Mouse (Mus musculus): ENCODE measurements around the gene Gm128. TPM values are rescaled to one million over a fixed set of nuclear protein-coding genes. Genes with fewer than 3 reads are reported as not detected.
A peak's percentile ranks its signal among the peaks of the same experiment; 100 is the strongest.
"Not testable (repeated sequence)": the region's sequence is repeated elsewhere in the genome, so short reads cannot be mapped to it uniquely, and the experiment has no call there.

The Gm128 gene
- polyA plus RNA-seq, 3 experiments from 2014 or later: 0.49 to 0.94 (median 0.85) TPM

DNA sequence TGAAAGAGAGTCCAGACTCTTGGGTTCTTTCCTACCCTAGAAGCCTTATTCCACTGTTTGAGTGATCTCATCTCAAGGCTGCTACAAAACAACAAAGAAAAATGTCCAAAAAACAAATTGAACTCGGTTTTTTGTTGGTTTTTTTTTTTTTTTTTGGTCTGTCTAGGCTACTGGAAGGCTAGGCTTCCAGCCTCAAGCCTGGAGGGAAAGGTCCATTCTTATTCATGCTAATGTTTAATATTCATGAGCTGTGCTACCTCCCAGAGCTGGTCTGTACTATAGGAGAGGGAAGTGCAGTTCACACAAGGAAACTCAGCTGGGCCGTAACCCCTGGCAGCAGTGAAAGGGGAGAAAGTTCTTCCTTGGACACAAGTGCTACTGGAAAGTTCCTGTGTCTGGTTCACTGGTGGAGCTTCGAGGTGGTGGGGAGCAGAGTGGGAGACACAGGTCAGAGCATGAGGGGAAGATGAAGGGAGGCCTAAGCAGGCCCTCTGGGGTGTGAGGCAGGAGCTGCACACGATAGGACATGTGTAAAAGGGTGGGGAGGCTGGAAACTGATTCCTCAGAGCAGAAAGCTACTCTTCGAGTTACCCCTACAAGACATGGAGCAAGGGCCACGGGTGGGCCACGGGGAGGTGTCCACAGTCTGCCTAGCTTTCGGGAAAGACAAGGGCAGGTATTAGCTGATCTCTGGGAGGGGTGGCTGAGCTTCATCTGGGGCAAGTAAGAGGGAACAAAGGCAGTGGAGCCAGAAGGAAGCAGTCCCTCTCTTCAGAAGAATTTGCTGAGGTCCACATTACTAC lies 10.7 kb downstream of the Gm128 start:
- no peak for ATAC-seq

DNA sequence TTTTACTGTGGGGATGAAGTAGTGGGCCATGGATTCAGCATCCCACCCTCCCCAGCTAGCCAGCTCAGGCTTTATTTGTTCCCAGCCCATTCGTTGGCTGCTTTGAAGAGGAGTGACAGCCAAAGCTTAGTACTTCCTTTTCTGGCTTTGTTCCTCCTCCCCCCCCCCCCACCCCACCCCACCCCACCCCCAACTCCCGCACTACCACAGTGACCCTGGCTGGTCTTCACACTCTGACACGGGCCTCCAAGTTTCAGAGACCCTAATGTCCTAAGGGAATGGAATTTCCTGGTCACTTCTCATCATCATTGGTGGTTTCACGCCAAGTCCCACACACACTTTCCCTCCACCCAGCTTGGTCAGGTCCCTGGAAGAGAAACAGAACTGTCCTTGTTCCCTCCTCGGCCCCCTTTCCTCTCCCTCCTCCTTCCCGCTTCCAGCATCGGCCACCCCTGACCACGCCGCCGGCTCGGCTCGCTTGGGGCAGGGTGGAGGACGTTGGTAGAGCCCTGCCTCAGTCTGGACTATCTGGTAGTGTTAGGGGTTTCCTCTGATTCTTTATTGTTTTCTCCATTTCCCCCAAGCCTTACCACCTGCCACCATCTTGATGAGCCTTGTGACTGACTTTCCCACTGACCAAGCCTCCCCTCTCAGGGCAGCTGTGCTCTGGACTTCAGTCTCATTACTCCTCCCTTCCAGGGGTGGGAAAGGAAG lies 11.5 kb downstream of the Gm128 start:
- ATAC-seq: no peak

DNA sequence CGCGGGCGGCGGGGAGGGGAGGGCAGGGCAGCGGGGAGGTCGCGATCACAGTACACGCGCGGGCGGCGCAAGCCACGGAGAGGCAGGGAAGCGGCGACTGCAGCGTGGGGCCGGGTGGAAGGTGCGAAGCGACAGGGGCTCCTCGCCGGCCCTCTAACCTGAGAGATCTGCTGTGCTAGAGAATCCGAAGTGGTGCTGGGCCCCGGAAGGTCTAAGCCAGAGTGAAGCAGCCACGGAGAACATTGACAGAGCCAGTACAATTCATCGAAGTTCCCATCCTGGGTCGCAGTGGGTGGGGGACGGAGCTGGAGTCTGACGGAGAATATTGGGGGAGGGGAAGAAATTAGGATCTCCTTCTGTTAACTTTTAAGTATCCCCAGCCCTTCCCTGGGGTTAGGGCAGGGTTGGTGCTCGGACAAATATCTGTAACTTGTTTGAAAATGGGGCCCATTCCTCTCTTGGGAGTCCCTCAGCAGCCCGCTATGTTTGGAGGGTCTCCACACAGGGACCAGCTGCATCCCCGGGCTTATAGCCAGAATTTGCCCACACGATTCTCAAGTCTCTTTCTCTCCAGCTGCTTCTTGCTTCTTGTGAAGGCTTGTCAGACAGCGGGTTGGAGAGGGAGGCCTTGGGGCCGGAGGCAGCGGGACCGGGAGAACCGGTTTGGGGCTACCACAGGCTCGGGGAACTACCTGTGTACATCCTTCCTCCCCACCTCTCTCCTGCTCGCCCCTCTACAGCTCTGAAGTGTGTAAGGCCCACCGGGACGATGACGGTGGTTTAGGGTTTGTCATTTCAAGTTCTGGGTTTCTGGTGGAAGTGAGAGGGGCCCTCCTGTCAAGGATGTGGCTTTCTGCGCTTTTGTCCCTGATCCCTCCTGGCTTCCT lies 12.3 kb downstream of the Gm128 start:
- peak; percentile 20 for ATAC-seq

GRCm38 (mm10) chr3:95228148-95228893 lies 13.1 kb downstream of the Gm128 start, which contains the start of gene Cdc42se1:
Gene Cdc42se1 (plus strand): TSS chr3:95228732.
- ATAC-seq: peak; percentile 78

DNA sequence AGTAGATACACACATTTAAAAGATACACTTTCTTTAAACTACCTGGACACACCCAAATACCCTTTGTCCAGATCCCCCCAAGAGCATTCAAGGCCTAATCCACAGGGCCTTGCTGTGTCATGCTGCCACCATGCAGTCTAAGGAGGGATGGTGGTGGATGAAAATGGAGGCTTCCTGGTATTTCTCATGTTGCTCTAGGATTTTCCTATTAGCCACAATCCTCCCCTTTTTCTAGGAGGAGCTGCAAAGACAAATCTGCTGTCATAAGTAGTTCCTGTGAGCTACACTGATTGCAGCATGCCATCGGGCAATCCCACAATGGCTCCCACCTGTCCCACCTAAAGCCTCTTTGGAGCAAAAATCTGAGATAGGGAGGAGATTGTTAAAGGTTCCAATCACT lies 14.2 kb downstream of the Gm128 start:
- no peak for ATAC-seq

DNA sequence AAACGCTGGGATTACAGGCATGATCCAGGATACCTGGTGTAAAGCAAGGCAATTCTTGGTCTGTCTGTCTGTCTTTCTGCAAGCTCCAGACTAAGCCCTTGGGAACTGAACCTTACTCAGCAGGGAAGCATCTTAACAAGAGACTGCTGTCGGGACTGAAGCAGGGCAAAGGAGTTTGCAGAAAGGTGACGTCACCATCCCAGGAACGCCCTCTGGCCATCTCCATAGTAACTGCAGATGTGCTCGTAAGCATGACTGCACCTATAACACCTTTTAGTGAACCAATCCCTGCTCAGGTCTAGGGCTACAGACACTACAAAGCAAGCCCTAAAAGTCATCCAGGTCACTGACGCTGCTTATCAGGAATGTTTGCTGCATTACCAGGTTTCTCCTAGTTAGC lies 17.1 kb downstream of the Gm128 start:
- ATAC-seq: no peak

GRCm38 (mm10) chr3:95223041-95223440 lies 18.4 kb downstream of the Gm128 start:
- no peak for ATAC-seq

GRCm38 (mm10) chr3:95218466-95219137 lies 22.8 kb downstream of the Gm128 start:
- no peak for ATAC-seq

DNA sequence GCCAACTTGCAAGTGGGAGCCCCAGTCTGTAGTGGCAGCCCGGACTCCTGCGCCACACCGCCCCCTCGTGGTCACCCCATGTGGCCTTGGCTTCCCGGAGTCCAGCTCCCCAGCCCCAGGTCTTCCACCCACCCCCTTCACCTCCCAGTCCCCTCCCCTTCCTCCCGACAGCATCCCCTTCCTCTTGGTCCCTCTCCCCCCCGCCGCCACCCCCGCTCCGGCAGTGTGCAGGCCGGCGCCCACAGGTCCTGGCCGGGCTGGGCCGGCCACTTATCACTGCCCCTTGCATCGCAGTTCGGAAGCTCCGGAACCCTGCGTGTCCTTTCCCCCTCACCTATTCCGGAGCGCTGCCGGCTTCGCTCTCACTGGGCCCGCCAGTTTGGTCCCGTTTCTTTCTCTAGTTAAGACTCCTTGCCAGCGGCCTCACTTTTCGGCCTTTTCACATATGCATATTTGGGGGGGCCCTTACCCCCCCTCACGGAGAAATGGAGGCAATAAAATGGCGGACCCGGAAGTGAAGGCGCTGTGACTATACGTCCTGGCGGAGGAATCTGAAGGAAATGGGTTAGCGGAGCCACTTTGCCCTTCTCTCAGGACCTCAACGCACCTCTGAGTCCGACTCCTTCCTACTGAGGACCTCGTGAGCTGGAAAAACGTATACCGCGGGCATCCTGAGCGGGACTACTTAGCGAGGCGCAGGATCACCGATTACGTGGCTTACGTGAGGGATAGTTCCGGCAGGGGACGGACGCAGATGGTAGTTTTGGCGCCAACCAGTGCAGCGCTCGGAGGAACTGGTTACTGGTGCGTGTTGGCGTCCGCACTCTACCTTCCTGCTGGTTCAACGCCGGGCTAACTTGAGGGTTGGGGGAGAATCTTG lies 23.9 kb downstream of the Gm128 start, which contains the start of gene Gabpb2:
TSS of gene Gabpb2 (minus strand) at position 662 of the 880 bp plus-strand sequence.
- ATAC-seq: peak; percentile 86

GRCm38 (mm10) chr3:95216655-95217254 lies 24.6 kb downstream of the Gm128 start:
- no peak for ATAC-seq

GRCm38 (mm10) chr3:95213609-95213975 lies 27.8 kb downstream of the Gm128 start:
- no peak for ATAC-seq

DNA sequence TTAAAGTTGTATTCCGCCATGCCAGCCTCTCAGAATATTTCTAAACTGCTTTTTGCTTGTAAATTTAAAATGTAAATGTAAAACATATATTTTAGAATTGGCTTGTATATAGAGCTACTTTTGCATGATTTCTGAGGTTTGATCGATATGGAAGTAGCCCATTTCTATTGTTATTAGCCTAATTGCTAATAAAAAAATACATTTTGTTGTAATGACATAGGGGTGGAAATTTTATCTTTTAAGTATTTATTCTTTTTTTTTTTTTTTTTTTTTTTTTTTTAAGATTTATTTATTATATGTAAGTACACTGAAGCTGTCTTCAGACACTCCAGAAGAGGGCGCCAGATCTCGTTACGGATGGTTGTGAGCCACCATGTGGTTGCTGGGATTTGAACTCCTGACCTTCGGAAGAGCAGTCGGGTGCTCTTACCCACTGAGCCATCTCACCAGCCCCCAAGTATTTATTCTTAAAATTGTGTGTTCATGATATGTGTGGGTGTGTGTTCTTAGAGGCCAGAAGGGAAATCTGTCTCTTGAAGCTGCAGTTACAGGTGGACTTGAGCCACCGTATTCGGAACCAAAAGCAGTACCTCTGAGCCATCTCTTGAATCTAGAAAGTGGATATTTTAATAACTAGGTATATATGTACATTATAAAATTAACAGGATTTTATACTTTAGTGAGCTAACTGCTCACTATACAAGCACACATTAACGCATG lies 28.3 kb downstream of the Gm128 start:
- ATAC-seq: not testable (repeated sequence)

- ATAC-seq: no peak
Measured at GRCm38 (mm10) chr3:95210585-95210984, 30.8 kb downstream of the Gm128 start.

DNA sequence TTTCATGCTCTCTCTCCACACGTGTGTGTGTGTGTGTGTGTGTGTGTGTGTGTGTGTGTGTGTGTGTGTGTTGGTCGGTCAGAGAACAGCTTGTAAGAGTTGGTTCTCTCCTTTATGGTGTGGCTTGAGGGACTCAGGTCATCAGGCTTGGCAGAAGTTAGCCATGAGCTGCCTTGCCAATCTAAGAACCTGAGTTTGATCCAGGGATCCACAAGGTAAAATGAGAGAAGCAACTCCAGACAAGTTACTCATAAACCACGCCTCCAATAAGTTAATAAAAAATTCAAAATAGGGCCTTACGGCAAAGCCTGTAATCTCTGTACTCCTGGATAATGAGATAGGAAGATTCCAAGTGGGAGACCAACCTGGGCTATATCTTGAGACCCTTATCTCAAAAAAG lies 33.1 kb downstream of the Gm128 start:
- no peak for ATAC-seq

- ATAC-seq: no peak
Measured at GRCm38 (mm10) chr3:95203880-95204279, 37.5 kb downstream of the Gm128 start.

DNA sequence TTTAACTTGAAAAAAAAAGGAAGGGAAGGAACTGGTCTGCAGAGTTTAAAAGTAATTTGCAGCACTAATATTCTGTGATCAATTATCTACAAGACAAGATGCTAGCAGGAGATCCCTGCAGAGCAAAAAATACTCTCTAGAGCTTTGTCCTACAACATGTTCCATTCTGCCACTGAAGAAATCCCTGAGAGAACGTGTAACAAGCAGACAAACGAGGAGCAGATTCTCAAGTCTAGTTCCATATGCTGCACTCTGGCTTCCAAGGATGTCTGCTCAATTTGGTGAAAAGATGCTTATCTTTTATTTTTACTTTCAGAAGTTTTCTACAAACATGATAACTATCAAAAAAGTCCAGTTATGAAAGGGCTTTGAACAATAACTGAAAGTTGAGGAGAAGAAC lies 40.8 kb downstream of the Gm128 start:
- ATAC-seq: no peak

DNA sequence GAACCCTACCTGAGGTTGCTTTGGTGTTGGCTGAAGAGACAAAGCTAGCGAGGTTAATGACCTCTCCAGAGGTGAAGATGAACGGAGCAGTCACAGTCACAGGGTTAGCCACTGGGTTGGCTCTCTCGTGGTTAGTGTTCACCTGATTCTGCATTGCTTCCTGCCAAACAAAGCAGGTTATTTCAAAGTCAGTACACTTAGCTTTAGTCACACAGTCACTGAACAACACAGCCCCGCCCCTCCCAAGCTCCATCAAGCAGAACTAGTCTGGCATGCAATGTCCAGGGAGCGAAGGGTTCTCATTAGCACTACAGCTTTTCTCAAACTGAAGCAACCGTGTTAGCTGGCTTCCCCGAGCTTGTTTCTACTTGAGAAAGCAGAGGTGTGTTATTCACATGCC lies 41.3 kb downstream of the Gm128 start:
- ATAC-seq: no peak

DNA sequence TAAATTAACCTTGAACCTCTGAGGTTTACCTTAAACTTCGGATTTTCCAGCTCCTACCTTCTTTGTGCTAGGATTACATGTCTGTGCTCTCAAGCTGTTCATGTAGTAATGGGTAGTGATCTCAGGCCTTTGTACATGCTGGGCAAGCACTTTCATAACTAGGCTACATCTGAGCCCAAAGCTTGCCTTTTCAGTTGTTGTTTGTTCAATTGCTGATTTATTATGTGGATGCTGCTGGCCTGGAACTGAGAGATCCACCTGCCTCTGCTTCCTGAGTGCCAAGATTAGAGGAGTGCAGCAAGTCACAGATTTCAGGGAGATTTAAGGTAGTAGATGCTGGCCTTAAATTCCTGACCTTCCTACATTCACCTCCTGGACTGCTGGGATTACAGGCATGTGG lies 42.3 kb downstream of the Gm128 start:
- ATAC-seq: no peak

DNA sequence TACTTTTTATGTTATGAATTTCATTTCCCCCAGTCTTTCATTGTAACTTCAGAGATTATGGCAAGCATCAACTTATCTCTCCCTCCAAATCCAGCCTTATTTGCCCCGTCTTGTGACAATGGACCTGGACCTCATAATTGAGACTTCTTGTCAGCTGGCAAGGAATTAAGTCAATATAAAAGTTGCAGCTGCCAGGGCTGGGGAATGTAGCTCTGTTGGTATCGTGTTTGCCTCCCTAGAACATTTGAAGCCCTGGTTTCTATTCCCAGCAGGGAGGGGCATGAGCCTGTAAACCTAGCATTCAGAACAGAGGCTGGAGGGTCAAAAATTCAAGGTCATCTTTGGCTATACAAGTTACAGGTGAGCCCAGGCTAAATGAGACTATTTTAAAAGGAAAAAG lies 45.6 kb downstream of the Gm128 start:
- ATAC-seq: no peak
